Mouse (Mus musculus): ENCODE results near the gene Arhgef28. TPM values are rescaled to one million over a fixed set of nuclear protein-coding genes. Genes with fewer than 3 reads are reported as not detected.
"Not testable (repeated sequence)": the region's sequence is repeated elsewhere in the genome, so short reads cannot be mapped to it uniquely, and the experiment has no call there.

Gene Arhgef28
- polyA plus RNA-seq, 1 experiment from 2014 or later = 18.2 TPM

GRCm38 (mm10) chr13:98060121-98060520 is 146.1 kb downstream of the Arhgef28 start:
- not testable (repeated sequence) for ATAC-seq (replicated peaks; ENCODE audit: low FRiP score, low TSS enrichment, low read depth); H3K36me3 ChIP-seq (ENCODE audit: control insufficient read depth, insufficient read depth, low read length); H3K9ac ChIP-seq (ENCODE audit: low read length); H3K9me3 ChIP-seq (ENCODE audit: control insufficient read depth, low read length); H3K27me3 ChIP-seq (replicated peaks; ENCODE audit: control insufficient read depth, insufficient read depth, low read length); H3K4me2 ChIP-seq (ENCODE audit: low read length); H3K4me3 ChIP-seq (ENCODE audit: low read depth, low read length); H3K27ac ChIP-seq (ENCODE audit: low read depth); DNase-seq (ENCODE audit: low spot score); H3K4me1 ChIP-seq (replicated peaks; ENCODE audit: control insufficient read depth, insufficient read depth, low read length)
- 72% methylated on average over 1 of the region's 1 CpGs for WGBS

GRCm38 (mm10) chr13:98055194-98055593 is 151.0 kb downstream of the Arhgef28 start:
- DNase-seq (ENCODE audit: low spot score) (no peak), ATAC-seq (replicated peaks; ENCODE audit: low FRiP score, low TSS enrichment, low read depth) (no peak)
- no peaks in the 10 kb centered on the region for H3K4me1 ChIP-seq (replicated peaks; ENCODE audit: control insufficient read depth, insufficient read depth, low read length)
- H3K4me2 ChIP-seq (ENCODE audit: low read length) = no peak overlapping the region
- 86% methylated on average over 8 of the region's 8 CpGs for WGBS
- no peak overlapping the region for H3K9ac ChIP-seq (ENCODE audit: low read length)
- H3K9me3 ChIP-seq (ENCODE audit: control insufficient read depth, low read length) = 0 out of 2 replicates have a peak, but pooled peaks cover 5% of the 10 kb centered on the region
- no peaks in the 10 kb centered on the region for H3K36me3 ChIP-seq (ENCODE audit: control insufficient read depth, insufficient read depth, low read length)
- no peak overlapping the region for H3K27ac ChIP-seq (ENCODE audit: low read depth)
- no peak overlapping the region for H3K4me3 ChIP-seq (ENCODE audit: low read depth, low read length)
- H3K27me3 ChIP-seq (replicated peaks; ENCODE audit: control insufficient read depth, insufficient read depth, low read length) = no peaks in the 10 kb centered on the region

GRCm38 (mm10) chr13:98040628-98041150 is 165.6 kb downstream of the Arhgef28 start:
- H3K9me3 ChIP-seq (ENCODE audit: control insufficient read depth, low read length) = no peaks in the 10 kb centered on the region
- no peak overlapping the region for H3K4me3 ChIP-seq (ENCODE audit: low read depth, low read length)
- no peak overlapping the region for H3K9ac ChIP-seq (ENCODE audit: low read length)
- H3K4me2 ChIP-seq (ENCODE audit: low read length) = no peak overlapping the region
- 72% methylated on average over 3 of the region's 3 CpGs for WGBS
- no peak overlapping the region for H3K27ac ChIP-seq (ENCODE audit: low read depth)
- no peaks in the 10 kb centered on the region for H3K36me3 ChIP-seq (ENCODE audit: control insufficient read depth, insufficient read depth, low read length)
- H3K27me3 ChIP-seq (replicated peaks; ENCODE audit: control insufficient read depth, insufficient read depth, low read length) = no peaks in the 10 kb centered on the region
- ATAC-seq (replicated peaks; ENCODE audit: low FRiP score, low TSS enrichment, low read depth) = no peak
- no peak for DNase-seq (ENCODE audit: low spot score)
- no peaks in the 10 kb centered on the region for H3K4me1 ChIP-seq (replicated peaks; ENCODE audit: control insufficient read depth, insufficient read depth, low read length)

- Histone ChIP-seq H3K27ac (ENCODE audit: low read depth) (no peak overlapping the region), H3K36me3 (ENCODE audit: control insufficient read depth, insufficient read depth, low read length) (no peaks in the 10 kb centered on the region), H3K4me1 (replicated peaks; ENCODE audit: control insufficient read depth, insufficient read depth, low read length) (no peaks in the 10 kb centered on the region), H3K4me2 (ENCODE audit: low read length) (no peak overlapping the region), H3K9ac (ENCODE audit: low read length) (no peak overlapping the region), H3K9me3 (ENCODE audit: control insufficient read depth, low read length) (no peaks in the 10 kb centered on the region), H3K4me3 (ENCODE audit: low read depth, low read length) (no peak overlapping the region), H3K27me3 (replicated peaks; ENCODE audit: control insufficient read depth, insufficient read depth, low read length) (no peaks in the 10 kb centered on the region)
- ATAC-seq (replicated peaks; ENCODE audit: low FRiP score, low TSS enrichment, low read depth) = no peak
- DNase-seq (ENCODE audit: low spot score) = no peak
- WGBS = 75% methylated on average over 3 of the region's 3 CpGs
Measured at GRCm38 (mm10) chr13:98038731-98039130, 167.5 kb downstream of the Arhgef28 start.

GRCm38 (mm10) chr13:98037693-98038092 is 168.5 kb downstream of the Arhgef28 start:
- Histone ChIP-seq H3K27me3 (replicated peaks; ENCODE audit: control insufficient read depth, insufficient read depth, low read length) (no peaks in the 10 kb centered on the region), H3K4me1 (replicated peaks; ENCODE audit: control insufficient read depth, insufficient read depth, low read length) (no peaks in the 10 kb centered on the region), H3K36me3 (ENCODE audit: control insufficient read depth, insufficient read depth, low read length) (no peaks in the 10 kb centered on the region), H3K9me3 (ENCODE audit: control insufficient read depth, low read length) (no peaks in the 10 kb centered on the region), H3K4me2 (ENCODE audit: low read length) (no peak overlapping the region), H3K4me3 (ENCODE audit: low read depth, low read length) (no peak overlapping the region), H3K9ac (ENCODE audit: low read length) (no peak overlapping the region), H3K27ac (ENCODE audit: low read depth) (no peak overlapping the region)
- ATAC-seq (replicated peaks; ENCODE audit: low FRiP score, low TSS enrichment, low read depth) = no peak
- DNase-seq (ENCODE audit: low spot score) = no peak

- ATAC-seq (replicated peaks; ENCODE audit: low FRiP score, low TSS enrichment, low read depth) = no peak
- H3K9me3 ChIP-seq (ENCODE audit: control insufficient read depth, low read length) = no peaks in the 10 kb centered on the region
- 0 out of 2 replicates have a peak overlapping the region, but pooled peaks have one; percentile 13 for H3K9ac ChIP-seq (ENCODE audit: low read length)
- H3K36me3 ChIP-seq (ENCODE audit: control insufficient read depth, insufficient read depth, low read length) = no peaks in the 10 kb centered on the region
- DNase-seq (ENCODE audit: low spot score) = no peak
- peak overlapping the region; percentile 24 for H3K4me3 ChIP-seq (ENCODE audit: low read depth, low read length)
- H3K27me3 ChIP-seq (replicated peaks; ENCODE audit: control insufficient read depth, insufficient read depth, low read length) = no peaks in the 10 kb centered on the region
- peaks cover 9% of the 10 kb centered on the region for H3K4me1 ChIP-seq (replicated peaks; ENCODE audit: control insufficient read depth, insufficient read depth, low read length)
- no peak overlapping the region for H3K27ac ChIP-seq (ENCODE audit: low read depth)
- peak overlapping the region; percentile 48 for H3K4me2 ChIP-seq (ENCODE audit: low read length)
- 29% methylated on average over 5 of the region's 5 CpGs for WGBS
Measured at GRCm38 (mm10) chr13:98031642-98031960, 174.6 kb downstream of the Arhgef28 start.

GRCm38 (mm10) chr13:98030959-98031641 is 175.1 kb downstream of the Arhgef28 start:
- DNase-seq (ENCODE audit: low spot score) (peak; percentile 89), ATAC-seq (replicated peaks; ENCODE audit: low FRiP score, low TSS enrichment, low read depth) (no peak; the same call in 1 of the 2 replicates)
- Histone ChIP-seq H3K4me1 (replicated peaks; ENCODE audit: control insufficient read depth, insufficient read depth, low read length) (peaks cover 9% of the 10 kb centered on the region), H3K27ac (ENCODE audit: low read depth) (no peak overlapping the region), H3K4me2 (ENCODE audit: low read length) (peak overlapping the region; percentile 48), H3K4me3 (ENCODE audit: low read depth, low read length) (peak overlapping the region; percentile 24), H3K9ac (ENCODE audit: low read length) (0 out of 2 replicates have a peak overlapping the region, but pooled peaks have one; percentile 13), H3K36me3 (ENCODE audit: control insufficient read depth, insufficient read depth, low read length) (no peaks in the 10 kb centered on the region), H3K9me3 (ENCODE audit: control insufficient read depth, low read length) (no peaks in the 10 kb centered on the region), H3K27me3 (replicated peaks; ENCODE audit: control insufficient read depth, insufficient read depth, low read length) (no peaks in the 10 kb centered on the region)
- 17% methylated on average over 16 of the region's 16 CpGs for WGBS

GRCm38 (mm10) chr13:98030041-98030440 is 176.2 kb downstream of the Arhgef28 start:
- no peak overlapping the region for H3K4me3 ChIP-seq (ENCODE audit: low read depth, low read length)
- H3K9ac ChIP-seq (ENCODE audit: low read length) = no peak overlapping the region
- DNase-seq (ENCODE audit: low spot score) (no peak), ATAC-seq (replicated peaks; ENCODE audit: low FRiP score, low TSS enrichment, low read depth) (no peak)
- no peak overlapping the region for H3K4me2 ChIP-seq (ENCODE audit: low read length)
- no peak overlapping the region for H3K27ac ChIP-seq (ENCODE audit: low read depth)
- no peaks in the 10 kb centered on the region for H3K9me3 ChIP-seq (ENCODE audit: control insufficient read depth, low read length)
- no peaks in the 10 kb centered on the region for H3K36me3 ChIP-seq (ENCODE audit: control insufficient read depth, insufficient read depth, low read length)
- peaks cover 9% of the 10 kb centered on the region for H3K4me1 ChIP-seq (replicated peaks; ENCODE audit: control insufficient read depth, insufficient read depth, low read length)
- 32% methylated on average over 5 of the region's 5 CpGs for WGBS
- no peaks in the 10 kb centered on the region for H3K27me3 ChIP-seq (replicated peaks; ENCODE audit: control insufficient read depth, insufficient read depth, low read length)

GRCm38 (mm10) chr13:98028711-98029250 is 177.5 kb downstream of the Arhgef28 start:
- Histone ChIP-seq H3K9ac (ENCODE audit: low read length) (no peak overlapping the region), H3K9me3 (ENCODE audit: control insufficient read depth, low read length) (no peaks in the 10 kb centered on the region), H3K27me3 (replicated peaks; ENCODE audit: control insufficient read depth, insufficient read depth, low read length) (no peaks in the 10 kb centered on the region), H3K36me3 (ENCODE audit: control insufficient read depth, insufficient read depth, low read length) (no peaks in the 10 kb centered on the region), H3K4me3 (ENCODE audit: low read depth, low read length) (no peak overlapping the region), H3K4me1 (replicated peaks; ENCODE audit: control insufficient read depth, insufficient read depth, low read length) (peaks cover 9% of the 10 kb centered on the region), H3K4me2 (ENCODE audit: low read length) (no peak overlapping the region), H3K27ac (ENCODE audit: low read depth) (no peak overlapping the region)
- no peak for DNase-seq (ENCODE audit: low spot score)
- no peak for ATAC-seq (replicated peaks; ENCODE audit: low FRiP score, low TSS enrichment, low read depth)
- 37% methylated on average over 6 of the region's 6 CpGs for WGBS

Measured in intestine, embryonic 14.5 days (tissue).